Mouse (Mus musculus): ENCODE measurements at regions not wholly inside any gene's neighbourhood (a gene's known extent, or its start where the extent isn't known, plus 50 kb on each side); places are given as distances from the start of the nearest gene placed in this dataset.

GRCm38 (mm10) chr10:117896911-117897643 is 51.2 kb upstream of the Rap1b start:
- DNase-seq (ENCODE audit: low read depth, low spot score), result no peak

GRCm38 (mm10) chr10:117897766-117898165 is 51.9 kb upstream of the Rap1b start:
- DNase-seq (ENCODE audit: low read depth, low spot score), result no peak

GRCm38 (mm10) chr10:117898391-117898790 is 52.6 kb upstream of the Rap1b start:
- DNase-seq (ENCODE audit: low read depth, low spot score), result no peak

GRCm38 (mm10) chr10:117899410-117899935 is 53.6 kb upstream of the Rap1b start:
- DNase-seq (ENCODE audit: low read depth, low spot score), result peak; percentile 54

GRCm38 (mm10) chr10:117905666-117906266 is 59.9 kb upstream of the Rap1b start:
- DNase-seq (ENCODE audit: low read depth, low spot score), result no peak

- no peak for DNase-seq (ENCODE audit: low read depth, low spot score)
These were observed 60.5 kb upstream of the Rap1b start for GRCm38 (mm10) chr10:117906267-117906811.

- no peak for DNase-seq (ENCODE audit: low read depth, low spot score)
These were observed 62.3 kb upstream of the Rap1b start for GRCm38 (mm10) chr10:117908079-117908675.

- DNase-seq (ENCODE audit: low read depth, low spot score), result peak; percentile 50
These were observed 63.3 kb upstream of the Rap1b start for GRCm38 (mm10) chr10:117909155-117909554.

GRCm38 (mm10) chr10:117909811-117910239 is 64.0 kb upstream of the Rap1b start:
- DNase-seq (ENCODE audit: low read depth, low spot score), result peak; percentile 75

- DNase-seq (ENCODE audit: low read depth, low spot score), result no peak
These were observed 64.6 kb upstream of the Rap1b start for GRCm38 (mm10) chr10:117910426-117910825.

- DNase-seq (ENCODE audit: low read depth, low spot score), result no peak
These were observed 69.3 kb upstream of the Rap1b start for GRCm38 (mm10) chr10:117915011-117915735.

GRCm38 (mm10) chr10:117916280-117916679 is 70.4 kb upstream of the Rap1b start:
- DNase-seq (ENCODE audit: low read depth, low spot score), result no peak

GRCm38 (mm10) chr10:117917870-117918269 is 72.0 kb upstream of the Rap1b start:
- DNase-seq (ENCODE audit: low read depth, low spot score), result no peak

GRCm38 (mm10) chr10:117918616-117919015 is 72.8 kb upstream of the Rap1b start:
- DNase-seq (ENCODE audit: low read depth, low spot score), result no peak

GRCm38 (mm10) chr10:117919186-117919941 is 73.5 kb upstream of the Rap1b start:
- DNase-seq (ENCODE audit: low read depth, low spot score), result no peak

GRCm38 (mm10) chr10:117925186-117925585 is 79.4 kb upstream of the Rap1b start:
- no peak for DNase-seq (ENCODE audit: low read depth, low spot score)

- no peak for DNase-seq (ENCODE audit: low read depth, low spot score)
These were observed 80.0 kb upstream of the Rap1b start for GRCm38 (mm10) chr10:117925611-117926555.

GRCm38 (mm10) chr10:117928998-117929397 is 83.2 kb upstream of the Rap1b start:
- no peak for DNase-seq (ENCODE audit: low read depth, low spot score)

GRCm38 (mm10) chr10:117934797-117935196 is 89.0 kb upstream of the Rap1b start:
- no peak for DNase-seq (ENCODE audit: low read depth, low spot score)

GRCm38 (mm10) chr10:117938717-117939116 is 92.9 kb upstream of the Rap1b start:
- DNase-seq (ENCODE audit: low read depth, low spot score), result no peak

Data from A20 (cell line).